Mouse (Mus musculus): ENCODE measurements around the gene Wdtc1. TPM values are rescaled to one million over a fixed set of nuclear protein-coding genes. Genes with fewer than 3 reads are reported as not detected.

Gene Wdtc1
- polyA plus RNA-seq, 1 experiment from 2014 or later, result 17.4 TPM

- Histone ChIP-seq H3K4me3 (ENCODE audit: low read depth, low read length) (no peak overlapping the region), H3K4me1 (ENCODE audit: control insufficient read depth, insufficient read depth, low read length) (peaks cover 6% of the 10 kb centered on the region; the same call in 1 of the 2 replicates), H3K9me3 (ENCODE audit: control insufficient read depth, low read length) (no peaks in the 10 kb centered on the region; the same call in 1 of the 2 replicates), H3K27me3 (ENCODE audit: control insufficient read depth, insufficient read depth, low read length) (no peaks in the 10 kb centered on the region), H3K9ac (ENCODE audit: low read length) (no peak overlapping the region), H3K36me3 (ENCODE audit: control insufficient read depth, insufficient read depth, low read length) (peaks cover 35% of the 10 kb centered on the region), H3K27ac (replicated peaks; ENCODE audit: low read depth, low read length) (no peak overlapping the region), H3K4me2 (ENCODE audit: low read depth, severe bottlenecking) (no peak overlapping the region)
- ATAC-seq (ENCODE audit: insufficient number of reproducible peaks, low FRiP score, low TSS enrichment, low read depth) (no peak), DNase-seq (ENCODE audit: low spot score) (no peak)
- 94% methylated on average over 2 of the region's 2 CpGs for WGBS
Observed at GRCm38 (mm10) chr4:133264559-133264958, 88.7 kb downstream of the Wdtc1 start.

- ATAC-seq (ENCODE audit: insufficient number of reproducible peaks, low FRiP score, low TSS enrichment, low read depth) (no peak), DNase-seq (ENCODE audit: low spot score) (no peak)
- Histone ChIP-seq H3K27me3 (ENCODE audit: control insufficient read depth, insufficient read depth, low read length) (no peaks in the 10 kb centered on the region), H3K9ac (ENCODE audit: low read length) (no peak overlapping the region), H3K4me3 (ENCODE audit: low read depth, low read length) (no peak overlapping the region), H3K9me3 (ENCODE audit: control insufficient read depth, low read length) (no peaks in the 10 kb centered on the region; the same call in 1 of the 2 replicates), H3K36me3 (ENCODE audit: control insufficient read depth, insufficient read depth, low read length) (peaks cover 27% of the 10 kb centered on the region), H3K27ac (replicated peaks; ENCODE audit: low read depth, low read length) (no peak overlapping the region), H3K4me1 (ENCODE audit: control insufficient read depth, insufficient read depth, low read length) (peaks cover 6% of the 10 kb centered on the region; the same call in 1 of the 2 replicates), H3K4me2 (ENCODE audit: low read depth, severe bottlenecking) (no peak overlapping the region)
- WGBS, result 92% methylated on average over 5 of the region's 5 CpGs
Observed at GRCm38 (mm10) chr4:133263756-133264155, 89.5 kb downstream of the Wdtc1 start.

- peaks cover 6% of the 10 kb centered on the region; the same call in 1 of the 2 replicates for H3K4me1 ChIP-seq (ENCODE audit: control insufficient read depth, insufficient read depth, low read length)
- 0 out of 2 replicates have a peak within 1 kb of the TSS, but pooled peaks have one; percentile 42 for H3K27ac ChIP-seq (replicated peaks; ENCODE audit: low read depth, low read length)
- H3K9me3 ChIP-seq (ENCODE audit: control insufficient read depth, low read length), result no peaks in the 10 kb centered on the region; the same call in 1 of the 2 replicates
- H3K27me3 ChIP-seq (ENCODE audit: control insufficient read depth, insufficient read depth, low read length), result no peaks in the 10 kb centered on the region
- ATAC-seq (ENCODE audit: insufficient number of reproducible peaks, low FRiP score, low TSS enrichment, low read depth) (no peak), DNase-seq (ENCODE audit: low spot score) (no peak)
- WGBS, result 32% methylated on average over 7 of the region's 7 CpGs
- H3K4me3 ChIP-seq (ENCODE audit: low read depth, low read length), result no peak within 1 kb of the TSS
- no peak within 1 kb of the TSS for H3K4me2 ChIP-seq (ENCODE audit: low read depth, severe bottlenecking)
- no peak within 1 kb of the TSS for H3K9ac ChIP-seq (ENCODE audit: low read length)
- H3K36me3 ChIP-seq (ENCODE audit: control insufficient read depth, insufficient read depth, low read length), result peaks cover 21% of the 10 kb centered on the region
Observed at GRCm38 (mm10) chr4:133262882-133263281, 90.4 kb downstream of the Wdtc1 start, which contains the start of gene Sytl1. Gene Sytl1 (minus strand): TSS chr4:133263113.

DNA sequence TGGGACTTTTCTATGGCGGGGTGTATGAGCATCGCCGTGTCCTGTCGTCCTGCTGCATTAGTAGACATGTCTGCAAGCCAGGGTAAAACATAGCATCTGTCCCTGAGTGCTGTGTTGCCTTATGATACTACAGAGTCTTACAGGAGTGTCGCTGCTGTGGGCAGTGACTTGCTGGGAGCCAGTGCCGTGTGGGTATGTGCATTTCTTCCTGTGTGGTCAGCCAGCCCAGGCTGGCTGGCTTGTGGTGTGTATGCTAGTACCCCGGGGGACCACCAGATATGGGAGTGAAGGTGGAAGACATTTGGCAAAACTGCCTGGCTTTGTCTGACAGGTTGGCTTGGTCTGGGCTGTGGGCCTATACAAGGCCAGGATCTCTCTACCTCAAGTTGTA lies 90.9 kb downstream of the Wdtc1 start:
- Histone ChIP-seq H3K27ac (replicated peaks; ENCODE audit: low read depth, low read length) (no peak overlapping the region), H3K36me3 (ENCODE audit: control insufficient read depth, insufficient read depth, low read length) (peaks cover 17% of the 10 kb centered on the region), H3K4me3 (ENCODE audit: low read depth, low read length) (no peak overlapping the region), H3K9me3 (ENCODE audit: control insufficient read depth, low read length) (no peaks in the 10 kb centered on the region; the same call in 1 of the 2 replicates), H3K27me3 (ENCODE audit: control insufficient read depth, insufficient read depth, low read length) (0 out of 2 replicates have a peak, but pooled peaks cover 2% of the 10 kb centered on the region), H3K4me2 (ENCODE audit: low read depth, severe bottlenecking) (no peak overlapping the region), H3K4me1 (ENCODE audit: control insufficient read depth, insufficient read depth, low read length) (peaks cover 6% of the 10 kb centered on the region; the same call in 1 of the 2 replicates), H3K9ac (ENCODE audit: low read length) (no peak overlapping the region)
- ATAC-seq (ENCODE audit: insufficient number of reproducible peaks, low FRiP score, low TSS enrichment, low read depth), result no peak
- no peak for DNase-seq (ENCODE audit: low spot score)
- WGBS, result 63% methylated on average over 7 of the region's 7 CpGs

GRCm38 (mm10) chr4:133261641-133262374 lies 91.5 kb downstream of the Wdtc1 start:
- H3K4me2 ChIP-seq (ENCODE audit: low read depth, severe bottlenecking), result no peak overlapping the region
- H3K4me1 ChIP-seq (ENCODE audit: control insufficient read depth, insufficient read depth, low read length), result peaks cover 6% of the 10 kb centered on the region; the same call in 1 of the 2 replicates
- WGBS, result 43% methylated on average over 10 of the region's 10 CpGs
- ATAC-seq (ENCODE audit: insufficient number of reproducible peaks, low FRiP score, low TSS enrichment, low read depth) (no peak), DNase-seq (ENCODE audit: low spot score) (no peak)
- no peak overlapping the region for H3K4me3 ChIP-seq (ENCODE audit: low read depth, low read length)
- 0 out of 2 replicates have a peak overlapping the region, but pooled peaks have one; percentile 42 for H3K27ac ChIP-seq (replicated peaks; ENCODE audit: low read depth, low read length)
- H3K27me3 ChIP-seq (ENCODE audit: control insufficient read depth, insufficient read depth, low read length), result peaks cover 4% of the 10 kb centered on the region; the same call in 1 of the 2 replicates
- no peaks in the 10 kb centered on the region; the same call in 1 of the 2 replicates for H3K9me3 ChIP-seq (ENCODE audit: control insufficient read depth, low read length)
- no peak overlapping the region for H3K9ac ChIP-seq (ENCODE audit: low read length)
- peaks cover 17% of the 10 kb centered on the region for H3K36me3 ChIP-seq (ENCODE audit: control insufficient read depth, insufficient read depth, low read length)

DNA sequence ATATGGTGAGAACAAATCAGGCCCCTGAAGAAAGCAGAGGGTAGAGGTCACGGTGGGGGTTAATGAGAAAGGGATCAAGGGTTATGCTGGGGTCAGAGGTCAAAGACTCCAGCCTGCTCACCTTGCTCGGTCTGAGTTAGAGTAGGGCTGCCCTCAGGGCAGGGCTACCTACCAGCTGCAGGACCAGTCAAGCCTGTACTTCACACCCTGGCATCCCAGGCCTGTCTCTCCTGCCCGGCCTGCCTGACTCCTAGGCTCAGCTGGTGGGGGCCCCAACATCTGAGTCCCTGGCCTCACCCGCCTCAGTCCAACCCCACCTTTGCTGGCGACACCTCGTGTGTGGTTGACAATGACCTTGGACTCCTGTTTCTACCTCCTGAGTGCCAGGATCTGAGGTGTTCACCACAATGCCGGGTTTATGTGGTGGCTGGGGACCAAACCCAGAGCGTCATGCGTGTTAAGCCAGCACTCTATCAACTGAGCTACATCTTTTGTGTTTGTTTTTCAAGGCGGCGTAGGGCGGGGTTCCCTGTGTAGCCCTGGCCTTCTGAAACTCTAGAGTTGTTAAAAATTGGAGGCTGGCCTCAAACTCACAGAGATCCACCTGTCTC lies 95.4 kb downstream of the Wdtc1 start:
- no peak for ATAC-seq (ENCODE audit: insufficient number of reproducible peaks, low FRiP score, low TSS enrichment, low read depth)
- Histone ChIP-seq H3K27me3 (ENCODE audit: control insufficient read depth, insufficient read depth, low read length) (peaks cover 8% of the 10 kb centered on the region; the same call in 1 of the 2 replicates), H3K36me3 (ENCODE audit: control insufficient read depth, insufficient read depth, low read length) (no peaks in the 10 kb centered on the region), H3K27ac (replicated peaks; ENCODE audit: low read depth, low read length) (no peak overlapping the region), H3K4me2 (ENCODE audit: low read depth, severe bottlenecking) (no peak overlapping the region), H3K9me3 (ENCODE audit: control insufficient read depth, low read length) (no peaks in the 10 kb centered on the region), H3K9ac (ENCODE audit: low read length) (no peak overlapping the region), H3K4me3 (ENCODE audit: low read depth, low read length) (no peak overlapping the region), H3K4me1 (ENCODE audit: control insufficient read depth, insufficient read depth, low read length) (peaks cover 6% of the 10 kb centered on the region; the same call in 1 of the 2 replicates)
- DNase-seq (ENCODE audit: low spot score), result no peak
- WGBS, result 68% methylated on average over 12 of the region's 12 CpGs

- ATAC-seq (ENCODE audit: insufficient number of reproducible peaks, low FRiP score, low TSS enrichment, low read depth) (no peak), DNase-seq (ENCODE audit: low spot score) (no peak)
- Histone ChIP-seq H3K4me2 (ENCODE audit: low read depth, severe bottlenecking) (no peak overlapping the region), H3K4me3 (ENCODE audit: low read depth, low read length) (no peak overlapping the region), H3K9me3 (ENCODE audit: control insufficient read depth, low read length) (no peaks in the 10 kb centered on the region), H3K9ac (ENCODE audit: low read length) (no peak overlapping the region), H3K4me1 (ENCODE audit: control insufficient read depth, insufficient read depth, low read length) (peaks cover 6% of the 10 kb centered on the region; the same call in 1 of the 2 replicates), H3K27ac (replicated peaks; ENCODE audit: low read depth, low read length) (no peak overlapping the region), H3K27me3 (ENCODE audit: control insufficient read depth, insufficient read depth, low read length) (peaks cover 14% of the 10 kb centered on the region), H3K36me3 (ENCODE audit: control insufficient read depth, insufficient read depth, low read length) (no peaks in the 10 kb centered on the region)
- WGBS, result 23% methylated on average over 11 of the region's 12 CpGs
Observed at GRCm38 (mm10) chr4:133257230-133257629, 96.1 kb downstream of the Wdtc1 start.

DNA sequence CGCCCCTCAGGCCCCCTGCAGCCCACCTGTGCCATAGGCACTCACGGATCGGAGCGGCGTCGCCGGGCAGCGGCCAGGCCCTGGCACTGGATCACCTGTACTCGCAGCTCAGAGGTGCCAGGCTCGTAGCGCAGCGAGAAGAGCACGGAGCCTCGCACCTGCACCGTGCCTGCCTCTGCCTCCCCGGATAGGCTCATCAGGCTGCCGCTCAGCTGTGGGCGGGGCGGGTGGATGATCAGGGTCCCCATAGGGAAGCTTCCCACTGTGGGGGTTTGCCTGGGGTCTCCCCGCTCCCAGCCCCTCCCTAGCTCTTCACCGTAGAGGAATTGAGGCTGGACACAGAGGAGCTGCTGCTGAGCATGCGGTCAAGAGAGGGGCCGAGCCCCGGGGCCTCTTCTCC lies 96.5 kb downstream of the Wdtc1 start:
- peaks cover 18% of the 10 kb centered on the region for H3K27me3 ChIP-seq (ENCODE audit: control insufficient read depth, insufficient read depth, low read length)
- no peak overlapping the region for H3K4me3 ChIP-seq (ENCODE audit: low read depth, low read length)
- no peaks in the 10 kb centered on the region for H3K9me3 ChIP-seq (ENCODE audit: control insufficient read depth, low read length)
- WGBS, result 13% methylated on average over 24 of the region's 24 CpGs
- H3K4me1 ChIP-seq (ENCODE audit: control insufficient read depth, insufficient read depth, low read length), result peaks cover 3% of the 10 kb centered on the region; the same call in 1 of the 2 replicates
- H3K36me3 ChIP-seq (ENCODE audit: control insufficient read depth, insufficient read depth, low read length), result no peaks in the 10 kb centered on the region
- DNase-seq (ENCODE audit: low spot score) (no peak), ATAC-seq (ENCODE audit: insufficient number of reproducible peaks, low FRiP score, low TSS enrichment, low read depth) (no peak)
- no peak overlapping the region for H3K9ac ChIP-seq (ENCODE audit: low read length)
- no peak overlapping the region for H3K4me2 ChIP-seq (ENCODE audit: low read depth, severe bottlenecking)
- no peak overlapping the region for H3K27ac ChIP-seq (replicated peaks; ENCODE audit: low read depth, low read length)
